Mouse (Mus musculus) embryonic facial prominence, embryonic 10.5 days (tissue): ENCODE data around the gene Rbfox1. TPM values are rescaled to one million over a fixed set of nuclear protein-coding genes. Genes with fewer than 3 reads are reported as not detected.

Experiments used
- DNase-seq: peaks from one replicate; pipeline ENCODE4 v3.0.0-alpha.2; 2017; ENCODE audit warnings: low spot score
- H3K27ac ChIP-seq: fragments of 300-500 bp; sonication (generic); replicated peaks from 2 replicates; pipeline ENCODE4 v1.5.1; 2016; ENCODE audit warnings: mild to moderate bottlenecking
- H3K27me3 ChIP-seq: fragments of 300-500 bp; sonication (generic); replicated peaks from 2 replicates; pipeline ENCODE4 v1.6.1; 2016; ENCODE audit warnings: low read depth, mild to moderate bottlenecking; ENCODE audit not compliant: poor library complexity, severe bottlenecking
- H3K36me3 ChIP-seq: fragments of 300-500 bp; sonication (generic); replicated peaks from 2 replicates; pipeline ENCODE4 v1.6.1; 2016; ENCODE audit warnings: mild to moderate bottlenecking, moderate library complexity
- H3K4me1 ChIP-seq: fragments of 300-500 bp; sonication (generic); 2 replicates; pipeline ENCODE4 v1.6.1; 2016
- H3K4me3 ChIP-seq: fragments of 300-500 bp; sonication (generic); 2 replicates; pipeline ENCODE4 v1.5.1; 2016; ENCODE audit warnings: mild to moderate bottlenecking, moderate library complexity
- H3K9me3 ChIP-seq: fragments of 300-500 bp; sonication (generic); 2 replicates; pipeline ENCODE4 v1.6.1; 2016; ENCODE audit warnings: mild to moderate bottlenecking
- WGBS: fragments of 180-500 bp; shearing (Covaris S2); methylation state at CpG from one replicate; pipeline ENCODE4 v1.1.7; 2016; 5-methylcytosine and 5-hydroxymethylcytosine counted together
- polyA plus RNA-seq: library from polyadenylated mRNA; unstranded; fragments of >200 nt; fragmentation: Nextera tagmentation; extraction: Ambion mirVana; gene quantifications from 2 replicates; pipeline ENCODE4 v1.2.1, GENCODE M21; 2016

Gene Rbfox1
- polyA plus RNA-seq, 1 experiment from 2014 or later, result 2.3 TPM

DNA sequence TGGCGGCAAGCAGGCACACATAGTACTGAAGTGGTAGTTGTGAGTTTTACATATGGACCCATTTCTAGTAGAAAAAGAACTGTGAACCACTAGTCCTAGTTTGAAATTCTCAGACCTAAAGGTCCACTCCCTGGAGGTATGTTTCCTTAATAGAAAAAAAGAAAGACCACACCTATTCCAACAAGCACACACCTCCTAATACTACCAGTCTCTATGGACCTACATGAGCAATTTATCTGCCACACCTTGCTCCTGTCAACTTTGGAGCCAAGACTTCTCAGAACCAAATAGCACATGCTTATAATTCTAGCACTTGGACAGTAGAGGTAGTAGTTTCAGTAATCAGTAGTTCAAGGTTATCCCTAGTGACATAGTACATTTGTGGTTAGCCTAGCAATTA lies 700.0 kb downstream of the Rbfox1 start:
- no peaks in the 10 kb centered on the region for H3K9me3 ChIP-seq
- no peaks in the 10 kb centered on the region for H3K36me3 ChIP-seq
- H3K4me1 ChIP-seq, result no peaks in the 10 kb centered on the region
- H3K27me3 ChIP-seq, result no peaks in the 10 kb centered on the region
- no peak overlapping the region for H3K4me3 ChIP-seq
- 95% methylated on average over 1 of the region's 1 CpGs for WGBS
- no peak overlapping the region for H3K27ac ChIP-seq
- DNase-seq, result no peak

- no peaks in the 10 kb centered on the region for H3K4me1 ChIP-seq
Observed at GRCm38 (mm10) chr16:6616526-6616925, 731.4 kb downstream of the Rbfox1 start.

GRCm38 (mm10) chr16:6640330-6640729 lies 755.2 kb downstream of the Rbfox1 start:
- no peak overlapping the region for H3K27ac ChIP-seq
- H3K27me3 ChIP-seq, result no peaks in the 10 kb centered on the region
- no peaks in the 10 kb centered on the region for H3K9me3 ChIP-seq
- H3K4me3 ChIP-seq, result no peak overlapping the region
- H3K36me3 ChIP-seq, result no peaks in the 10 kb centered on the region
- no peaks in the 10 kb centered on the region for H3K4me1 ChIP-seq
- 63% methylated on average over 1 of the region's 1 CpGs for WGBS
- no peak for DNase-seq

More at GRCm38 (mm10) chr16:6616526-6616925, 731.4 kb downstream of the Rbfox1 start:
- DNase-seq, result no peak
- H3K27ac ChIP-seq, result no peak overlapping the region
- H3K36me3 ChIP-seq, result no peaks in the 10 kb centered on the region
- H3K27me3 ChIP-seq, result no peaks in the 10 kb centered on the region
- no peak overlapping the region for H3K4me3 ChIP-seq
- H3K9me3 ChIP-seq, result no peaks in the 10 kb centered on the region
- 85% methylated on average over 1 of the region's 1 CpGs for WGBS

- no peaks in the 10 kb centered on the region for H3K4me1 ChIP-seq
- H3K4me3 ChIP-seq, result no peak overlapping the region
- no peaks in the 10 kb centered on the region for H3K36me3 ChIP-seq
- H3K27ac ChIP-seq, result no peak overlapping the region
- WGBS, result 87% methylated on average over 5 of the region's 5 CpGs
- H3K27me3 ChIP-seq, result no peaks in the 10 kb centered on the region
- no peak for DNase-seq
- no peaks in the 10 kb centered on the region for H3K9me3 ChIP-seq
Observed at GRCm38 (mm10) chr16:6646941-6647340, 761.8 kb downstream of the Rbfox1 start.

GRCm38 (mm10) chr16:6648753-6649152 lies 763.6 kb downstream of the Rbfox1 start:
- H3K9me3 ChIP-seq, result no peaks in the 10 kb centered on the region
- H3K27ac ChIP-seq, result no peak overlapping the region
- H3K36me3 ChIP-seq, result no peaks in the 10 kb centered on the region
- H3K4me1 ChIP-seq, result no peaks in the 10 kb centered on the region
- H3K27me3 ChIP-seq, result no peaks in the 10 kb centered on the region
- no peak overlapping the region for H3K4me3 ChIP-seq
- no peak for DNase-seq
- 84% methylated on average over 1 of the region's 1 CpGs for WGBS

DNA sequence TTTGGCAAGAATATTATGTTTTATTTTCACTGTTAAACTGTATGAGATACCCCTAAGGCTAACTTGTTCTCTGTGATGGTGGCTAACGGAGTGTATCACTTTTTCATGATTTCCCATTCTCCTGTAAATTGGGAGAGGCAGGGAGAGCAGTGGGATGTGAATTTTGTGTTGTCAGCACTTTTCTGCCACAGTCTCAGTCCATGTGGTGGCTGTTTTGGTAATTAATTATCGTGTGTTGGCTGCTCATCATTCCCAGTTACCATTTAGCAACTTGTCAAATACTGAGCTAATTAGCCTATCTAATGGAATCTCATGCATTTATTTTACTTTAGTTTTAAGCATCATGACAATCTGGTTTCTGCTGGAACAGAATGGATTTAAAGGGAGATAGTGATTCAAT lies 773.4 kb downstream of the Rbfox1 start:
- no peak for DNase-seq
- H3K27ac ChIP-seq, result no peak overlapping the region
- no peaks in the 10 kb centered on the region for H3K4me1 ChIP-seq
- H3K4me3 ChIP-seq, result no peak overlapping the region
- no peaks in the 10 kb centered on the region for H3K36me3 ChIP-seq
- WGBS, result 82% methylated on average over 2 of the region's 2 CpGs
- H3K9me3 ChIP-seq, result peaks cover 15% of the 10 kb centered on the region; the same call in 1 of the 2 replicates
- H3K27me3 ChIP-seq, result no peaks in the 10 kb centered on the region

DNA sequence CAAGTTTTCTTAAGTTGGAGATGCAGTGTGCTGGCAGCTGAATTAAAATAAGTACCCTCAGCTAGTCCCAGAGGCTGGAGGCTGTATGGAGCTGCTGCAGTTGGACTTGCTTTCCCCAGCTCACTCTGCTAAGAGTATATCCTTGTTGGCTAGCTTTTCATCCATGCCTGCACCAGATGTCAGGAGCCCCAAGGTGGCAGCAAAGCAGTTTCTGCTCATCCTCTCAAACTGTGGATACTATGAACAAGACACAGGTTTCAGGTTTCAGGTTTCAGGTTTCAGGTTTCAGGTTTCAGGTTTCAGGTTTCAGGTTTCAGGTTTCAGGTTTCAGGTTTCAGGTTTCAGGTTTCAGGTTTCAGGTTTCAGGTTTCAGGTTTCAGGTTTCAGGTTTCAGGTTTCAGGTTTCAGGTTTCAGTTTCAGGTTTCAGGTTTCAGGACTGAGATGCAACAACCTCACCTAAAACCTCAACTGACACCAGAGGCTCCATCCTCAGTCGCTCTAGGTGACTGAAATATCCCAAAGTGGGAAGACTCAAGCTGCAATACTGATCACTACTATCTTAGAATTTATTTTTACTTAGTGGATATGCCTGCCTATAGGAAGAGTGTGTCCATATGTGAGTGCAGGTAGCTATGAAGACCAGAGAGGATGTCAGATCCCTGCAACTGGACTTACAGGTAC lies 801.1 kb downstream of the Rbfox1 start:
- Histone ChIP-seq H3K27ac (no peak overlapping the region), H3K9me3 (no peaks in the 10 kb centered on the region), H3K4me3 (no peak overlapping the region), H3K4me1 (no peaks in the 10 kb centered on the region), H3K27me3 (no peaks in the 10 kb centered on the region), H3K36me3 (no peaks in the 10 kb centered on the region)
- WGBS, result 77% methylated on average over 1 of the region's 1 CpGs
- DNase-seq, result peak; percentile 25

- DNase-seq, result no peak
- Histone ChIP-seq H3K9me3 (no peaks in the 10 kb centered on the region), H3K36me3 (no peaks in the 10 kb centered on the region), H3K27me3 (no peaks in the 10 kb centered on the region), H3K27ac (no peak overlapping the region), H3K4me3 (no peak overlapping the region), H3K4me1 (no peaks in the 10 kb centered on the region)
- WGBS, result 89% methylated on average over 5 of the region's 5 CpGs
Observed at GRCm38 (mm10) chr16:6704847-6705246, 819.7 kb downstream of the Rbfox1 start.

- WGBS, result 94% methylated on average over 1 of the region's 1 CpGs
- no peak overlapping the region for H3K4me3 ChIP-seq
- H3K4me1 ChIP-seq, result no peaks in the 10 kb centered on the region
- DNase-seq, result no peak
- no peaks in the 10 kb centered on the region for H3K9me3 ChIP-seq
- H3K36me3 ChIP-seq, result no peaks in the 10 kb centered on the region
- no peak overlapping the region for H3K27ac ChIP-seq
- H3K27me3 ChIP-seq, result no peaks in the 10 kb centered on the region
Observed at GRCm38 (mm10) chr16:6712341-6712740, 827.2 kb downstream of the Rbfox1 start.

DNA sequence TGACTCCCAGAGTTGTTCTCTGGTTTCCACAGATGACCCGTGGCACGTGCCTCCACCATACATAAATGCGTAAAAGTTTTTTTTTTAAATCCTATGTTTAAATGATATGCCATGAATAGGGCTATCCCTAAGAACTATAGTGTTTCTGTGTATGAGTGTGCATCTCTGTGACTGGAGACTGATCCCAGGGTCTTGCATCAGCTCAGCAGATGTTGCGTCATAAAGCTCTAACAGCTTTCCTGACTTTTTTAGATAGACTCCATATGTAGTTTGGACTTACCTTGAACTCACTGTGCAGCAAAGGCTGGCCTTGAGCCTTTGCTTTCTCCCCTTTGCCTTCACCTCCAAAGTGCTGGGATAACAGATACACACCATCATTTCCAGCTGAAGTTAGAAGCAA lies 830.1 kb downstream of the Rbfox1 start:
- no peaks in the 10 kb centered on the region for H3K36me3 ChIP-seq
- H3K9me3 ChIP-seq, result no peaks in the 10 kb centered on the region
- H3K4me3 ChIP-seq, result no peak overlapping the region
- no peaks in the 10 kb centered on the region for H3K4me1 ChIP-seq
- DNase-seq, result no peak
- 97% methylated on average over 4 of the region's 4 CpGs for WGBS
- no peak overlapping the region for H3K27ac ChIP-seq
- no peaks in the 10 kb centered on the region for H3K27me3 ChIP-seq

DNA sequence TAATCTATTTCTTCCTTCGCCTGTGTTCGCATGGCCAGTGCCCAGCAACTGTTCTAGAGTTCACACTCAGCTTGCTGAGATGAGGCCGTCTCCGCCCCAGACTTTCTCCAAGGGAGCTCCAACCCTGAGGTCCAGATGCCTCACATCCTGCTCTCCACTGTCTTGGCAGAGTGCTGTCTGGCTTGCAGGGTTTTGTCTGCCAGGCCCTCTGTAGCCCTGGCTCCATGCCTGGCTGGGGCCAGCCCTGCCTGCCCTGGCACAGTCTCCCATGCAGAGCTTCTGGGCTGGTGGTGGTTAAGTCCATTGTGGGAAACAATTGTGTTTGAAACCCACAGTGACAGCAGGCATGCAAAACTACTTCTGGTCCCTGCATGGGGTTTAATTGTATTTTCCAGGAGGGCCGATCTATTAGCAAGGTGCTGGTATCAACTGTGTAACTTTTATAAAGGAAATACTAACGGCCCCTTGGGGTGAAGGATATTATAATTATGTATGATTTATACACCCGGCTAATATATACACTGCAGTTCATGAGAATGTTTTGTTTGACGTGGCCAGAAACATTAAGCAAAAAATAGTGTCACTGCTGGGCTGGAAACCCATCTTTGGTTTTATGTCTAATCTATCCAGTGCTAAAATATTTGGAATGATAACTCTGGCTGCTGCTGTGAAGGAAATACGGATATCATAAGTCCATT lies 831.2 kb downstream of the Rbfox1 start:
- no peak for DNase-seq
- H3K4me1 ChIP-seq, result no peaks in the 10 kb centered on the region
- H3K4me3 ChIP-seq, result no peak overlapping the region
- no peaks in the 10 kb centered on the region for H3K36me3 ChIP-seq
- H3K27me3 ChIP-seq, result no peaks in the 10 kb centered on the region
- no peaks in the 10 kb centered on the region for H3K9me3 ChIP-seq
- no peak overlapping the region for H3K27ac ChIP-seq
- 90% methylated on average over 9 of the region's 9 CpGs for whole genome bisulfite sequencing

GRCm38 (mm10) chr16:6719027-6719426 lies 833.9 kb downstream of the Rbfox1 start:
- Histone ChIP-seq H3K4me3 (no peak overlapping the region), H3K9me3 (no peaks in the 10 kb centered on the region), H3K4me1 (no peaks in the 10 kb centered on the region), H3K27me3 (no peaks in the 10 kb centered on the region), H3K27ac (no peak overlapping the region), H3K36me3 (no peaks in the 10 kb centered on the region)
- 78% methylated on average over 8 of the region's 8 CpGs for WGBS
- no peak for DNase-seq

DNA sequence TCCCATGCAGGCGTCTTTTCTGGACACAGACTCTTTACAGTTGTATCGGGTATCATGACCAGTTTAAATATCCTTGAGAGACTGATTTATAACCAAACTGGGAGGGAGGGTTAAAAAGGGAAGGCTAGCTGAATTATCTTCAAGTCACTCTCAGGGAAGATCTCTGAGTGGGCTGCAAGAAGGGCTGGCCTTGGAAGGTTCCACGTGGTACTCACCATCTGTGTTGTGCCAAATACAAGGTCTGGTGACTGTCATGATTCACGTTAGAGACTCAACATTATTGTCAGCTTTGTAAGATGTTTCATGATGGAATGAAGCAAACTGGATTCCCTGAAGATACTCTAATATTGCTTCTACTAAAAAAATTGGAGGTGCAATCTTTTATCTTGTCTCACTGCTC lies 847.5 kb downstream of the Rbfox1 start:
- 81% methylated on average over 4 of the region's 4 CpGs for WGBS
- Histone ChIP-seq H3K27me3 (no peaks in the 10 kb centered on the region), H3K27ac (no peak overlapping the region), H3K36me3 (no peaks in the 10 kb centered on the region), H3K4me1 (no peaks in the 10 kb centered on the region), H3K9me3 (no peaks in the 10 kb centered on the region), H3K4me3 (no peak overlapping the region)
- DNase-seq, result no peak
